Mouse (Mus musculus): ENCODE results near the gene Mas1. TPM values are rescaled to one million over a fixed set of nuclear protein-coding genes. Genes with fewer than 3 reads are reported as not detected.

Gene Mas1
- polyA plus RNA-seq, 1 experiment: 0.10 TPM

DNA sequence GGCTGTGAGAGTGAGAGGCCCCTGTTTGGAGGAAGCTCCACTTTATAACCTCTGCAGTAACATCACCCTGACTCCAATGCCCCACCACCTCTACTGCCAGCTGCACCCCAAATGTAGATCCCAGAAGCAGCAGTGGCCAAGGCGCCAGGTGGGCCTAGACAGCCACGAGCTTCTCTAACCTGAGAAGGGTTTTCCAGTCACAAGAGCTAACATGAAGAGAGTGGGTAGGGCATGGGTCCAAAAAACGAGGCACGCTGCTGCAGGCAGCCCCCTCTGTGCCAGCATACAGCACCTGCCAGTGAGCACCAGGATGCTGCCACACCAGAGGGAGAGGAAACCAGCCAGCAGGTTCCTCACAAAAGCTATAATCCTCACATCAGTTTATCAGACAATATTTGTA, 23.1 kb upstream of the Mas1 start:
- no peaks in the 10 kb centered on the region for H3K79me2 ChIP-seq (ENCODE audit: control insufficient read depth, insufficient read depth)
- H3K27me3 ChIP-seq (ENCODE audit: control insufficient read depth, insufficient read depth, insufficient read length): no peaks in the 10 kb centered on the region
- H3K4me2 ChIP-seq (ENCODE audit: low read depth): no peak overlapping the region
- no peaks in the 10 kb centered on the region for H3K36me3 ChIP-seq (ENCODE audit: control insufficient read depth, insufficient read depth)
- no peak overlapping the region for H3ac ChIP-seq (ENCODE audit: control insufficient read depth, insufficient read length)
- TF ChIP-seq MAX (IDR thresholded peaks at IDR 0.05; ENCODE audit: low read depth) (no peak), TCF3 (IDR thresholded peaks at IDR 0.05; ENCODE audit: insufficient read length, low read depth) (no peak), E2F4 (IDR thresholded peaks at IDR 0.05; ENCODE audit: insufficient read depth) (no peak), CEBPB (IDR thresholded peaks at IDR 0.05; ENCODE audit: insufficient read depth, poor library complexity, severe bottlenecking) (no peak), MYOD1 (IDR thresholded peaks at IDR 0.05; ENCODE audit: control insufficient read depth in 1 of 3, insufficient read length in 2 of 3, low read depth in 2 of 3) (no peak), POLR2AphosphoS2 (IDR thresholded peaks at IDR 0.05; ENCODE audit: insufficient read length, low read depth) (no peak), USF1 (IDR thresholded peaks at IDR 0.05; ENCODE audit: low read depth) (no peak), MYOG (IDR thresholded peaks at IDR 0.05; ENCODE audit: control insufficient read depth in 1 of 3, insufficient read depth in 1 of 3, insufficient read length in 2 of 3, low read depth in 2 of 3) (no peak), TCF12 (IDR thresholded peaks at IDR 0.05; ENCODE audit: insufficient read depth, poor library complexity, severe bottlenecking) (no peak)
- H3K4me3 ChIP-seq: no peak overlapping the region

DNA sequence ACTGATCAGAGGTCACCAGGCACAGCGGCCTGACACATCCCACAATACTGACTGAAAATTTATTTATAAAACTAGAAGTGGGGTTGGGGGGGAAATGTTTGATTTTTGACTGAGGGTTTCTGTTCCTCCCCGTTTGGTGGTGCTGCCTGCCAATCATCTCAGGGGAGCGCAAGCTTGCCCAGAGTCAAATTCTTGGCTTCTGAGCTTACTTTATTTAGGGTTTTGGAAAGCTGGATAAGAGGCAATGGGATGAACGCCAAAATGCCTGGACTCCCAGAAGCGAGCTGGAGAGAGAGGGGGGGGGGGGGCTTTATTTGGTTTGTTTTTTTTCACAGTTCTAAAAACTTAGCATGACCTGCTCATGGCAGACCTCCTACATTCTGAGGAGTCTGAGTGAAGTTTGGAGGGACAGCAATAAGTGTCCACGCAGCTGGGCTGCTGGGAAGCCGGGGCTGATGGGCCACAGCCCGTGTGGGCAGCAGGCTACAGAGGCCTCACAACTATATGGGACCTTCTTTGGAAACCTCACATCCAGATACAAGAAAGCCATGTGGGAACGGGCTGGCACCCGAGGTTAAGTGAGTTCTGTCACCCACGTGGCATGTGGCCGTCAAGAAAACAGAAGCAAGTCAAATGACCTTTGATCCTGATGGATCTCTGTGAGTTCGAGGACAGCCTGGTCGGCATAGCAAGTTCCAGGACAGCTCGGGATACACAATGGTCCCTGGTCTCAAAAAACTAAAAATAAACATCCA, 19.3 kb upstream of the Mas1 start:
- no peaks in the 10 kb centered on the region for H3K79me2 ChIP-seq (ENCODE audit: control insufficient read depth, insufficient read depth)
- TF ChIP-seq REST (IDR thresholded peaks at IDR 0.05; ENCODE audit: insufficient read depth, insufficient read length) (no peak), CEBPB (IDR thresholded peaks at IDR 0.05; ENCODE audit: insufficient read depth, poor library complexity, severe bottlenecking) (no peak), MAX (IDR thresholded peaks at IDR 0.05; ENCODE audit: low read depth) (no peak), SRF (IDR thresholded peaks at IDR 0.05; ENCODE audit: control insufficient read depth, insufficient read length, low read depth) (no peak), MYOD1 (IDR thresholded peaks at IDR 0.05; ENCODE audit: control insufficient read depth in 1 of 3, insufficient read length in 2 of 3, low read depth in 2 of 3) (no peak)
- no peak overlapping the region for H3K4me3 ChIP-seq
- no peak overlapping the region for H3K4me2 ChIP-seq (ENCODE audit: low read depth)
- H3ac ChIP-seq (ENCODE audit: control insufficient read depth, insufficient read length): no peak overlapping the region
- no peaks in the 10 kb centered on the region for H3K27me3 ChIP-seq (ENCODE audit: control insufficient read depth, insufficient read depth, insufficient read length)
- no peaks in the 10 kb centered on the region for H3K36me3 ChIP-seq (ENCODE audit: control insufficient read depth, insufficient read depth)

DNA sequence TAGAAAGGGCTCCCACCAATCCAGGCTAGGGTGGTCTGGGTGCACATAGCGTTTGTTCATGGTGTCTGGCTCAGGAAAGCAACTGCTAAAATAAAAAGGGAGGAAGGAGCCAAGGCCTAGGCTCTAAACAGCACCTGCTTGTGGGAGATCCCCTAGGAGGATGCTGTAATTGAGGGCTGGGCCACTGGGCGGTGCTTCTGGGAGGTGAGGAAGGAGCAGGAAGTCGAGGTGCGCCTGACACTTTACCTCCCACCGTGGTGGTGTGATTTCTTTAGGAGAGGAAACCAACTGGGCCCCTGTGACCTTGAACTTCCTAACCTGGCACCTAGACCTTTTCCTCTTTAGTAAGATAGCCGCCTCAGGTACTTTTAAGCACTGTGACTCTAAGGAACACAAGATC, 18.7 kb upstream of the Mas1 start:
- no peaks in the 10 kb centered on the region for H3K36me3 ChIP-seq (ENCODE audit: control insufficient read depth, insufficient read depth)
- H3K27me3 ChIP-seq (ENCODE audit: control insufficient read depth, insufficient read depth, insufficient read length): no peaks in the 10 kb centered on the region
- H3K79me2 ChIP-seq (ENCODE audit: control insufficient read depth, insufficient read depth): no peaks in the 10 kb centered on the region
- H3ac ChIP-seq (ENCODE audit: control insufficient read depth, insufficient read length): no peak overlapping the region
- TF ChIP-seq CEBPB (IDR thresholded peaks at IDR 0.05; ENCODE audit: insufficient read depth, poor library complexity, severe bottlenecking): no peak
- no peak overlapping the region for H3K4me2 ChIP-seq (ENCODE audit: low read depth)
- H3K4me3 ChIP-seq: no peak overlapping the region

DNA sequence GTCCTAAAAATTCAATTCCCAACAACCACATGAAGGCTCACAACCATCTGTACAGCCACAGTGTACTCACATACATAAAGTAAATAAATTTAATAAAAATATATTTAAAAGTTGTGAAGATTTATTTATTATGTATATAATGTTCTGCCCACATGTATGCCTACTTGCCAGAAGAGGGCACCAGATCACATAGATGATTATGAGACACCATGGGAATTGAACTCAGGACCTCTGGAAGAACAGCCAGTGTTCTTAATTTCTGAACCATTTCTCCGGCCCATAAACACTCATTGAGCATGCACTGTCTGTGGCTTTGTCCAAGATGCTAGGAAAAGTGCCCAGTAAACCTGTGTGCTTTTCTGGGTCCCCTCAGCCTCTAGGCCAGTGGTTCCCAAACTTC, 13.3 kb upstream of the Mas1 start:
- no peak for TF ChIP-seq POLR2AphosphoS2 (IDR thresholded peaks at IDR 0.05; ENCODE audit: insufficient read length, low read depth)
- TF ChIP-seq POLR2A (IDR thresholded peaks at IDR 0.05; ENCODE audit: insufficient read length, low read depth): no peak
- TF ChIP-seq MYOG (IDR thresholded peaks at IDR 0.05; ENCODE audit: control insufficient read depth in 1 of 3, insufficient read depth in 1 of 3, insufficient read length in 2 of 3, low read depth in 2 of 3): no peak
- no peak for TF ChIP-seq E2F4 (IDR thresholded peaks at IDR 0.05; ENCODE audit: insufficient read depth)
- TF ChIP-seq MAX (IDR thresholded peaks at IDR 0.05; ENCODE audit: low read depth): no peak
- TF ChIP-seq MYOD1 (IDR thresholded peaks at IDR 0.05; ENCODE audit: control insufficient read depth in 1 of 3, insufficient read length in 2 of 3, low read depth in 2 of 3): no peak
- TF ChIP-seq SRF (IDR thresholded peaks at IDR 0.05; ENCODE audit: control insufficient read depth, insufficient read length, low read depth): no peak
- TF ChIP-seq TCF3 (IDR thresholded peaks at IDR 0.05; ENCODE audit: insufficient read length, low read depth): no peak
- no peak for TF ChIP-seq REST (IDR thresholded peaks at IDR 0.05; ENCODE audit: insufficient read depth, insufficient read length)
- no peak for TF ChIP-seq USF1 (IDR thresholded peaks at IDR 0.05; ENCODE audit: low read depth)
- TF ChIP-seq CEBPB (IDR thresholded peaks at IDR 0.05; ENCODE audit: insufficient read depth, poor library complexity, severe bottlenecking): no peak
- TF ChIP-seq TCF12 (IDR thresholded peaks at IDR 0.05; ENCODE audit: insufficient read depth, poor library complexity, severe bottlenecking): no peak
- H3K36me3 ChIP-seq (ENCODE audit: control insufficient read depth, insufficient read depth): no peaks in the 10 kb centered on the region
- H3K4me2 ChIP-seq (ENCODE audit: low read depth): no peak overlapping the region
- no peak overlapping the region for H3ac ChIP-seq (ENCODE audit: control insufficient read depth, insufficient read length)
- no peaks in the 10 kb centered on the region for H3K79me2 ChIP-seq (ENCODE audit: control insufficient read depth, insufficient read depth)
- no peak overlapping the region for H3K4me3 ChIP-seq
- H3K27me3 ChIP-seq (ENCODE audit: control insufficient read depth, insufficient read depth, insufficient read length): peaks cover 5% of the 10 kb centered on the region

- H3K79me2 ChIP-seq (ENCODE audit: control insufficient read depth, insufficient read depth): no peaks in the 10 kb centered on the region
- no peaks in the 10 kb centered on the region for H3K36me3 ChIP-seq (ENCODE audit: control insufficient read depth, insufficient read depth)
- peak overlapping the region; percentile 68 for H3K4me2 ChIP-seq (ENCODE audit: low read depth)
- H3ac ChIP-seq (ENCODE audit: control insufficient read depth, insufficient read length): no peak overlapping the region
- TF ChIP-seq E2F4 (IDR thresholded peaks at IDR 0.05; ENCODE audit: insufficient read depth) (no peak), MAX (IDR thresholded peaks at IDR 0.05; ENCODE audit: low read depth) (no peak), POLR2A (IDR thresholded peaks at IDR 0.05; ENCODE audit: insufficient read length, low read depth) (no peak), CEBPB (IDR thresholded peaks at IDR 0.05; ENCODE audit: insufficient read depth, poor library complexity, severe bottlenecking) (no peak), TCF3 (IDR thresholded peaks at IDR 0.05; ENCODE audit: insufficient read length, low read depth) (no peak), SRF (IDR thresholded peaks at IDR 0.05; ENCODE audit: control insufficient read depth, insufficient read length, low read depth) (no peak), TCF12 (IDR thresholded peaks at IDR 0.05; ENCODE audit: insufficient read depth, poor library complexity, severe bottlenecking) (no peak), USF1 (IDR thresholded peaks at IDR 0.05; ENCODE audit: low read depth) (no peak), REST (IDR thresholded peaks at IDR 0.05; ENCODE audit: insufficient read depth, insufficient read length) (no peak), MYOG (IDR thresholded peaks at IDR 0.05; ENCODE audit: control insufficient read depth in 1 of 3, insufficient read depth in 1 of 3, insufficient read length in 2 of 3, low read depth in 2 of 3) (no peak), MYOD1 (IDR thresholded peaks at IDR 0.05; ENCODE audit: control insufficient read depth in 1 of 3, insufficient read length in 2 of 3, low read depth in 2 of 3) (no peak), POLR2AphosphoS2 (IDR thresholded peaks at IDR 0.05; ENCODE audit: insufficient read length, low read depth) (no peak)
- H3K27me3 ChIP-seq (ENCODE audit: control insufficient read depth, insufficient read depth, insufficient read length): peaks cover 5% of the 10 kb centered on the region
- H3K4me3 ChIP-seq: no peak overlapping the region
Measured at GRCm38 (mm10) chr17:12880178-12880577, 12.2 kb upstream of the Mas1 start.

Data from myocyte (in vitro differentiated cells).